Mouse (Mus musculus) neural tube, embryonic 15.5 days (tissue): ENCODE measurements around the gene Mag. TPM values are rescaled to one million over a fixed set of nuclear protein-coding genes. Genes with fewer than 3 reads are reported as not detected.
"Not testable (repeated sequence)": the region's sequence is repeated elsewhere in the genome, so short reads cannot be mapped to it uniquely, and the experiment has no call there.

ENCODE experiments used
- ATAC-seq: fragments of 200-750 bp; cut with Nextera tagmentation; 2 replicates; pipeline ENCODE4 v1.8.0; 2017; ENCODE audit warnings: mild to moderate bottlenecking, moderate TSS enrichment, moderate library complexity; ENCODE audit not compliant: low FRiP score
- H3K27ac ChIP-seq: fragments of 300-500 bp; sonication (generic); replicated peaks from 2 replicates; pipeline ENCODE4 v1.5.1; 2015; ENCODE audit warnings: mild to moderate bottlenecking, inconsistent platforms
- H3K27me3 ChIP-seq: fragments of 300-500 bp; sonication (generic); replicated peaks from 2 replicates; pipeline ENCODE4 v1.6.1; 2015; ENCODE audit warnings: inconsistent platforms
- H3K36me3 ChIP-seq: fragments of 300-500 bp; sonication (generic); 2 replicates; pipeline ENCODE4 v1.6.1; 2015; ENCODE audit warnings: inconsistent platforms
- H3K4me1 ChIP-seq: fragments of 300-500 bp; sonication (generic); 2 replicates; pipeline ENCODE4 v1.6.1; 2015; ENCODE audit warnings: inconsistent platforms
- H3K4me2 ChIP-seq: fragments of 300-500 bp; sonication (generic); 2 replicates; pipeline ENCODE4 v1.6.1; 2015; ENCODE audit warnings: inconsistent platforms, mild to moderate bottlenecking, moderate library complexity
- H3K4me3 ChIP-seq: fragments of 300-500 bp; sonication (generic); replicated peaks from 2 replicates; pipeline ENCODE4 v1.5.1; 2015; ENCODE audit warnings: mild to moderate bottlenecking, inconsistent platforms
- H3K9ac ChIP-seq: fragments of 300-500 bp; sonication (generic); replicated peaks from 2 replicates; pipeline ENCODE4 v1.6.1; 2015; ENCODE audit warnings: mild to moderate bottlenecking, inconsistent platforms
- H3K9me3 ChIP-seq: fragments of 300-500 bp; sonication (generic); replicated peaks from 2 replicates; pipeline ENCODE4 v1.6.1; 2016; ENCODE audit warnings: inconsistent platforms
- WGBS: fragments of 180-500 bp; shearing (Covaris S2); methylation state at CpG from one replicate; pipeline ENCODE4 v1.1.7; 2015; ENCODE audit warnings: mixed read lengths; 5-methylcytosine and 5-hydroxymethylcytosine counted together
- polyA plus RNA-seq: library from polyadenylated mRNA; unstranded; fragments of >200 nt; fragmentation: Nextera tagmentation; extraction: Ambion mirVana; gene quantifications from 2 replicates; pipeline ENCODE4 v1.2.1, GENCODE M21; 2015

The Mag gene
- polyA plus RNA-seq, 1 experiment from 2014 or later: 4.7 TPM

- Histone ChIP-seq H3K4me2 (peak overlapping the region; percentile 94), H3K4me3 (peak overlapping the region; percentile 64), H3K9me3 (no peaks in the 10 kb centered on the region), H3K36me3 (peaks cover 46% of the 10 kb centered on the region), H3K27ac (peak overlapping the region; percentile 99; the same call in 1 of the 2 replicates), H3K27me3 (no peaks in the 10 kb centered on the region), H3K4me1 (peaks cover 43% of the 10 kb centered on the region), H3K9ac (peak overlapping the region; percentile 93)
- no peak for ATAC-seq
- 64% methylated on average over 12 of the region's 12 CpGs for WGBS
Measured at GRCm38 (mm10) chr7:30954971-30955520, 40.4 kb upstream of the Mag start.

- 87% methylated on average over 3 of the region's 3 CpGs for WGBS
- Histone ChIP-seq H3K36me3 (peaks cover 55% of the 10 kb centered on the region), H3K4me1 (peaks cover 42% of the 10 kb centered on the region), H3K4me2 (no peak overlapping the region), H3K9ac (no peak overlapping the region), H3K9me3 (no peaks in the 10 kb centered on the region), H3K27ac (no peak overlapping the region), H3K4me3 (no peak overlapping the region), H3K27me3 (no peaks in the 10 kb centered on the region)
- no peak for ATAC-seq
Measured at GRCm38 (mm10) chr7:30954036-30954435, 39.4 kb upstream of the Mag start.

- Histone ChIP-seq H3K27me3 (no peaks in the 10 kb centered on the region), H3K4me1 (peaks cover 37% of the 10 kb centered on the region), H3K27ac (no peak overlapping the region), H3K36me3 (peaks cover 57% of the 10 kb centered on the region), H3K9ac (no peak overlapping the region), H3K4me2 (no peak overlapping the region), H3K4me3 (no peak overlapping the region), H3K9me3 (no peaks in the 10 kb centered on the region)
- WGBS: 92% methylated on average over 6 of the region's 6 CpGs
- no peak for ATAC-seq
Measured at GRCm38 (mm10) chr7:30953459-30953858, 38.8 kb upstream of the Mag start.

GRCm38 (mm10) chr7:30952441-30953265, 38.0 kb upstream of the Mag start:
- Histone ChIP-seq H3K36me3 (peaks cover 56% of the 10 kb centered on the region), H3K4me2 (no peak overlapping the region)
- no peak for ATAC-seq

GRCm38 (mm10) chr7:30949902-30950301, 35.2 kb upstream of the Mag start:
- not testable (repeated sequence) for H3K27me3 ChIP-seq, ATAC-seq

More at GRCm38 (mm10) chr7:30952441-30953265, 38.0 kb upstream of the Mag start:
- H3K9me3 ChIP-seq: no peaks in the 10 kb centered on the region
- no peaks in the 10 kb centered on the region for H3K27me3 ChIP-seq
- WGBS: 94% methylated on average over 16 of the region's 16 CpGs
- peaks cover 29% of the 10 kb centered on the region for H3K4me1 ChIP-seq
- H3K27ac ChIP-seq: no peak overlapping the region
- no peak overlapping the region for H3K4me3 ChIP-seq
- H3K9ac ChIP-seq: no peak overlapping the region; the same call in 1 of the 2 replicates

GRCm38 (mm10) chr7:30945876-30946275, 31.2 kb upstream of the Mag start:
- 98% methylated on average over 7 of the region's 7 CpGs for WGBS
- no peak overlapping the region for H3K27ac ChIP-seq
- H3K4me1 ChIP-seq: no peaks in the 10 kb centered on the region
- no peak for ATAC-seq
- no peak overlapping the region for H3K4me2 ChIP-seq
- H3K4me3 ChIP-seq: no peak overlapping the region
- no peaks in the 10 kb centered on the region for H3K9me3 ChIP-seq
- no peak overlapping the region for H3K9ac ChIP-seq
- peaks cover 34% of the 10 kb centered on the region for H3K36me3 ChIP-seq
- no peaks in the 10 kb centered on the region for H3K27me3 ChIP-seq

More at GRCm38 (mm10) chr7:30949902-30950301, 35.2 kb upstream of the Mag start:
- H3K9ac ChIP-seq, H3K27ac ChIP-seq, H3K4me3 ChIP-seq, H3K4me2 ChIP-seq, H3K9me3 ChIP-seq: not testable (repeated sequence)
- WGBS: 85% methylated on average over 3 of the region's 3 CpGs
- Histone ChIP-seq H3K36me3 (peaks cover 69% of the 10 kb centered on the region), H3K4me1 (peaks cover 20% of the 10 kb centered on the region)

GRCm38 (mm10) chr7:30945466-30945865, 30.8 kb upstream of the Mag start:
- H3K9me3 ChIP-seq, ATAC-seq, H3K4me1 ChIP-seq, H3K27ac ChIP-seq, H3K27me3 ChIP-seq, H3K4me3 ChIP-seq, H3K4me2 ChIP-seq, H3K9ac ChIP-seq: not testable (repeated sequence)
- peaks cover 30% of the 10 kb centered on the region for H3K36me3 ChIP-seq
- 92% methylated on average over 7 of the region's 7 CpGs for WGBS

- H3K9me3 ChIP-seq, H3K4me3 ChIP-seq, H3K9ac ChIP-seq, H3K4me2 ChIP-seq, H3K4me1 ChIP-seq, ATAC-seq, H3K27me3 ChIP-seq, H3K27ac ChIP-seq: not testable (repeated sequence)
- 71% methylated on average over 2 of the region's 2 CpGs for WGBS
- H3K36me3 ChIP-seq: peaks cover 22% of the 10 kb centered on the region
Measured at GRCm38 (mm10) chr7:30944706-30945105, 30.0 kb upstream of the Mag start.

- Histone ChIP-seq H3K27ac (no peak within 1 kb of the TSS), H3K4me1 (no peaks in the 10 kb centered on the region), H3K4me3 (no peak within 1 kb of the TSS), H3K9me3 (no peaks in the 10 kb centered on the region), H3K9ac (no peak within 1 kb of the TSS), H3K36me3 (peaks cover 17% of the 10 kb centered on the region), H3K4me2 (no peak within 1 kb of the TSS), H3K27me3 (no peaks in the 10 kb centered on the region)
- WGBS: 74% methylated on average over 9 of the region's 9 CpGs
- no peak for ATAC-seq
Measured at GRCm38 (mm10) chr7:30943909-30944635, 29.4 kb upstream of the Mag start, which contains the start of gene Hamp. TSS of gene Hamp (minus strand) at chr7:30944032.

GRCm38 (mm10) chr7:30942365-30942764, 27.7 kb upstream of the Mag start:
- not testable (repeated sequence) for H3K27ac ChIP-seq, H3K4me3 ChIP-seq, H3K4me2 ChIP-seq, H3K9ac ChIP-seq, H3K4me1 ChIP-seq, H3K9me3 ChIP-seq, ATAC-seq, H3K27me3 ChIP-seq
- peaks cover 12% of the 10 kb centered on the region for H3K36me3 ChIP-seq
- 59% methylated on average over 3 of the region's 3 CpGs for WGBS

- H3K9me3 ChIP-seq, H3K4me3 ChIP-seq, ATAC-seq, H3K27me3 ChIP-seq, H3K4me1 ChIP-seq, H3K4me2 ChIP-seq, H3K36me3 ChIP-seq, H3K9ac ChIP-seq, H3K27ac ChIP-seq: not testable (repeated sequence)
- 87% methylated on average over 1 of the region's 1 CpGs for WGBS
Measured at GRCm38 (mm10) chr7:30940070-30940469, 25.4 kb upstream of the Mag start.
